In the genomic region with DNA sequence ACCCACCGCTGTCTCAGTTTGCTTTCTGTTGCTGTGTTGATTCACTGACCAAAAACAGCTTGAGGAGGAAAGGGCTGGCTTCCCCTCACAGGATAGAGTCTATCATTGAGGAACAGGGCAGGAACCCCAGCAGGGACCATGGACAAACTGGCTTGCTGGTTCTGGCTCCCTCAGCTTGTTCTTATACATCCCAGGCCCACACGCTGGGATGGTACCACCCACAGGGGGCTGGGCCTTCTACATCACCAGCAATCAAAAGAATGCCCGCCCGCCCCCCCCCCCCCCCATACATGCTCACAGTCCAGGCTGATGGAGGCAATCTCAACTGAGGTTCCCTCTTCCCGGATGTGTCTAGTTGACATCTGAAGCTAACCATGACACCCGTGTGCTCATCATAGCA, we compare ENCODE assay signal across 23 mouse cellular contexts. TPM values are rescaled to one million over a fixed set of nuclear protein-coding genes. Genes with fewer than 3 reads are reported as not detected.
"Had no signal": no experiment of that assay in that cellular context is flagged by ENCODE, and none has a peak within 500 bp of the region (broad histone marks: within the 10 kb centered on the region; RNA-seq: fewer than 3 reads in every experiment).

No protein-coding gene starts in this region.

- H3K27ac ChIP-seq: midbrain, embryonic 13.5 days; midbrain, embryonic 15.5 days; neural tube, embryonic 13.5 days; neural tube, embryonic 15.5 days had no signal

- DNase-seq: lung, adult 18-20 months; lung, embryonic 14.5 days; lung, postnatal 10 days; lung, postnatal 4 days; retina, postnatal 1 day; right cerebral cortex, adult 18-20 months; right cerebral cortex, postnatal 25 days; right cerebral cortex, postnatal 4 days; spleen, adult 18-20 months; thymus, adult 18-20 months; thymus, postnatal 14 days; thymus, postnatal 36 days had no signal

- H3K4me1 ChIP-seq: midbrain, embryonic 13.5 days; midbrain, embryonic 15.5 days; neural tube, embryonic 15.5 days had no signal

- H3K4me3 ChIP-seq: megakaryocyte, embryonic 14.5 days; midbrain, embryonic 13.5 days; midbrain, embryonic 15.5 days; myocyte; neural tube, embryonic 13.5 days; neural tube, embryonic 15.5 days had no signal

- ATAC-seq: midbrain, embryonic 13.5 days; midbrain, embryonic 15.5 days had no signal

- H3K9ac ChIP-seq: lung, embryonic 14.5 days; midbrain, embryonic 13.5 days; midbrain, embryonic 15.5 days; neural tube, embryonic 13.5 days; neural tube, embryonic 15.5 days had no signal

- H3K36me3 ChIP-seq: midbrain, embryonic 13.5 days; midbrain, embryonic 15.5 days; neural tube, embryonic 13.5 days; neural tube, embryonic 15.5 days had no signal

- H3K27me3 ChIP-seq: midbrain, embryonic 13.5 days; neural tube, embryonic 15.5 days had no signal

- H3K9me3 ChIP-seq: megakaryocyte, embryonic 14.5 days; midbrain, embryonic 13.5 days; midbrain, embryonic 15.5 days; neural tube, embryonic 13.5 days; neural tube, embryonic 15.5 days had no signal

- H3K4me2 ChIP-seq: lung, embryonic 14.5 days; midbrain, embryonic 11.5 days; midbrain, embryonic 13.5 days; midbrain, embryonic 15.5 days; neural tube, embryonic 13.5 days; neural tube, embryonic 15.5 days had no signal

RNA-seq across cellular contexts. Expression of gene Fgf3, which starts 30.8 kb away (rescaled TPM):
- polyA plus RNA-seq: lung, embryonic 14.5 days; lung, embryonic 16.5 days; myocyte; stomach, embryonic 14.5 days; stomach, embryonic 16.5 days had no signal

RNA-seq across cellular contexts. Expression of gene Fgf4, which starts 40.1 kb away (rescaled TPM):
- polyA plus RNA-seq: lung, embryonic 14.5 days; lung, embryonic 16.5 days; midbrain, embryonic 11.5 days; midbrain, embryonic 13.5 days; midbrain, embryonic 15.5 days; myocyte; neural tube, embryonic 13.5 days; neural tube, embryonic 15.5 days; small intestine, adult 2 months; stomach, embryonic 14.5 days had no signal
